Mouse (Mus musculus) cerebellum, adult 2 months (tissue): ENCODE measurements around the gene Cbfa2t2.

Experiments used
- CTCF ChIP-seq: fragments of 200-500 bp; IDR thresholded peaks from 2 replicates; pipeline ENCODE4 v1.5.1; 2011; ENCODE audit warnings: low read depth, mild to moderate bottlenecking, control low read depth, low read length, moderate library complexity, borderline replicate concordance; ENCODE audit not compliant: insufficient read depth
- POLR2A ChIP-seq: fragments of 200-500 bp; IDR thresholded peaks from 2 replicates; pipeline ENCODE4 v1.6.1; 2011; ENCODE audit warnings: low read length, control low read depth, borderline replicate concordance; ENCODE audit not compliant: insufficient read depth

DNA sequence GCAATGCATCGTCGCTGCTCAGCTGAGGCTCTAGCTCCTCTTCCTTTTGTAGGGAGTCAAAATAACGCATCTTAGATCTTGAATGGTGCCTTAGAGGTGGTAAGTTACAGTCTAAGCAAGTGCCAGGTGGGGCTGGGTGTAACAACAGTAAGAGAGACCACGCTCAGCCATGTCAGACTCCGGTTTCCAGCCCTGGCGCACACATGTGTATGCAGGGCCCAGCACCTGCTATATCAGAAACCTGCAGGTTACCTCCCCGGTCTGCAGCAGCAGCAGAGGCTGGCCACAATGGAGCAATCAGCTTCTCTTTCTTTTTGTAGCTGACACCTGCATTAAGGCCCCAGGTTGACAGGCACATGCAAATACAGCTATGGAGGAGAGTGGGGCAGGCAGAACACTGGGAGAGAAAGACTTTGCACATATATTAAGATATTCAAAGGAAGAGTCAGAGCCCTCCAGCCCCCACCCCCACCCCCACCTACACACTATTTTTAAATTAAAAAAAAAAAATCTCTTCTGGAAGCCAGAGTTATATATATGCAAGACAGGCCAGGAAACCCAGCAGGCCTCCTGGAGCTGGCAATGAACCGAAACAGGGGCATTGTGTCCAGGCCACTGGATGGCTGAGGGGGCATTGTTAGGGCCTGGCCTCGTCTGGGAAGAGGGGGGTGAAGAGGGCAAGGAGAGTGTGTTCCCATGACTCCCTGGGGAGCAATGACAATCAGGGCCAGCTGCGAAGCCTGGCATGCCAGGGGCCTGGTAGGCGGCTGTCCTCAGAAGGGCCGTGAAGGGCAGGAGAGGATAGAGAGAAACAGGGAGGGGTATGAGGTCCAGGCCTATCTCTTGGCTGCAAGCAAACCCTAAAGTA is 140.8 kb downstream of the Cbfa2t2 start:
- TF ChIP-seq CTCF (no peak), POLR2A (no peak)
